9 mouse cellular contexts compared by ENCODE assay signal in the genomic region with DNA sequence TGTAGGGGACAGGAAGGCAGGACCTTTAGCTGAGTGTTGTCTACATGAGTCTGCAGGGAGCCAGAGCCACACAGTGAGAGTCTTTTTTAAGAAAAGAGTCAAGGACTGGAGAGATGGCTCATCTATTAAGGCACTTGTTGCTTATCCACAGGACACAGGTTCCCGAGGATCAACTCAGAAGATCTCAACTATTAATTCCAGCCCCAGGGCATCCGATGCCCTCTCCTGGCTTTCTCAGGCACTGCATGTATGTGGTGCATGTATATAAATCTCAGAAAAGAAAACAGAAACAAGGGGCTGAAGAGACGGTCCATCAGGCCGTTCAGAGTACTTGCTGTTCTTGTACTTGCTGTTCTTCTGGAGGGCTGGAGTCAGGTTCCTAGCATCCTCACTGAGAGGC. TPM values are rescaled to one million over a fixed set of nuclear protein-coding genes. Genes with fewer than 3 reads are reported as not detected.
DNase-seq lines count a peak whose midpoint lies in the region; ATAC-seq and TF ChIP-seq lines count a peak whose summit lies in the region.
"Had no signal": no experiment of that assay in that cellular context is flagged by ENCODE, and none has a peak within 500 bp of the region (broad histone marks: within the 10 kb centered on the region; RNA-seq: fewer than 3 reads in every experiment).

No protein-coding gene starts in this region.

- DNase-seq in adrenal gland, postnatal 36 days = peak; percentile 48 to 56
- DNase-seq in adrenal gland, adult 8-10 months = no peak
- DNase-seq in layer of hippocampus, adult 9-11 months = peak; percentile 30
- no peak for DNase-seq in layer of hippocampus, postnatal 36 days
- DNase-seq in lung, embryonic 14.5 days = peak; percentile 66
- DNase-seq in testis, postnatal 14 days (ENCODE audit: low spot score) = no peak
- DNase-seq in ovary, adult 18-20 months (ENCODE audit: low spot score) = no peak

- no peak overlapping the region for H3K9ac ChIP-seq in lung, embryonic 14.5 days

- H3K27me3 ChIP-seq in lung, embryonic 14.5 days (ENCODE audit: insufficient read depth, low read length) = no peaks in the 10 kb centered on the region

- ATAC-seq in lung, embryonic 14.5 days (ENCODE audit: insufficient read depth) = no peak

- H3K9me3 ChIP-seq in lung, embryonic 14.5 days (ENCODE audit: low read depth, low read length) = no peaks in the 10 kb centered on the region

- peak; percentile 58 for TF ChIP-seq CTCF in bone marrow macrophage, adult 2 months (IDR thresholded peaks at IDR 0.05; ENCODE audit: low read depth, low read length)
- peak; percentile 51 for TF ChIP-seq CTCF in lung, embryonic 14.5 days (IDR thresholded peaks at IDR 0.05; ENCODE audit: low read depth)

- 34% methylated on average over 4 of the region's 4 CpGs for WGBS in lung, embryonic 14.5 days

- H3K27ac ChIP-seq in bone marrow macrophage, adult 2 months (ENCODE audit: insufficient read depth, low read depth, low read length) = no peak overlapping the region
- H3K27ac ChIP-seq in lung, embryonic 14.5 days (ENCODE audit: low read depth) = no peak overlapping the region
- H3K27ac ChIP-seq: macrophage had no signal

- peaks cover 19% of the 10 kb centered on the region for H3K36me3 ChIP-seq in lung, embryonic 14.5 days (ENCODE audit: insufficient read depth)

- peaks cover 11% of the 10 kb centered on the region for H3K4me1 ChIP-seq in bone marrow macrophage, adult 2 months (ENCODE audit: control insufficient read depth, insufficient read depth, low read length)
- peaks cover 6% of the 10 kb centered on the region for H3K4me1 ChIP-seq in lung, embryonic 14.5 days (ENCODE audit: insufficient read depth)

- TF ChIP-seq POLR2A in bone marrow macrophage, adult 2 months (IDR thresholded peaks at IDR 0.05; ENCODE audit: borderline replicate concordance, low read depth, low read length) = no peak

- H3K4me3 ChIP-seq in bone marrow macrophage, adult 2 months (ENCODE audit: insufficient read depth, low read length) = no peak overlapping the region
- no peak overlapping the region for H3K4me3 ChIP-seq in lung, embryonic 14.5 days (ENCODE audit: low read depth, low read length)

- H3K4me2 ChIP-seq in lung, embryonic 14.5 days = no peak overlapping the region

RNA-seq across cellular contexts. Expression of a gene that starts 3.5 kb away (rescaled TPM):
- 100 to 1,000 TPM; 107 to 111 TPM for total RNA-seq in adrenal gland, postnatal 36 days (2021)
- total RNA-seq in adrenal gland, adult 8-10 months (2022) = 100 to 1,000 TPM; 103 to 132 (median 122) TPM
- total RNA-seq in layer of hippocampus, postnatal 36 days (2021) = 100 to 1,000 TPM; 180 to 188 TPM
- 79.0 and 92.5 TPM in 2 replicates for polyA plus RNA-seq in bone marrow macrophage, adult 2 months (2012; ENCODE audit: insufficient read depth, insufficient read length, missing spikeins)
- polyA plus RNA-seq in lung, embryonic 14.5 days (2014; fragmentation: Nextera tagmentation; extraction: Ambion mirVana) = 148 and 149 TPM in 2 replicates

RNA-seq across cellular contexts. Expression of a gene that starts 4.7 kb away (rescaled TPM):
- total RNA-seq in adrenal gland, postnatal 36 days (2021) = 10 to 100 TPM; 24.2 to 25.4 TPM
- total RNA-seq in adrenal gland, adult 8-10 months (2022) = 10 to 100 TPM; 21.6 to 37.0 (median 26.7) TPM
- 10 to 100 TPM; 18.3 to 22.6 TPM for total RNA-seq in layer of hippocampus, postnatal 36 days (2021)
- polyA plus RNA-seq in bone marrow macrophage, adult 2 months (2012; ENCODE audit: insufficient read depth, insufficient read length, missing spikeins) = 14.7 and 15.1 TPM in 2 replicates
- polyA plus RNA-seq in lung, embryonic 14.5 days (2014; fragmentation: Nextera tagmentation; extraction: Ambion mirVana) = 41.3 and 47.5 TPM in 2 replicates

RNA-seq across cellular contexts. Expression of a gene that starts 41.9 kb away (rescaled TPM):
- total RNA-seq in adrenal gland, postnatal 36 days (2021) = 1 to 10 TPM; 1.3 TPM
- 1 to 10 TPM; 1.1 to 2.4 (median 1.5) TPM for total RNA-seq in adrenal gland, adult 8-10 months (2022)
- total RNA-seq in layer of hippocampus, postnatal 36 days (2021) = 1 to 10 TPM; 1.1 to 1.2 TPM
- 0.67 TPM in 1 of 2 replicates, not detected in the other for polyA plus RNA-seq in bone marrow macrophage, adult 2 months (2012; ENCODE audit: insufficient read depth, insufficient read length, missing spikeins)
- 1.1 and 1.3 TPM in 2 replicates for polyA plus RNA-seq in lung, embryonic 14.5 days (2014; fragmentation: Nextera tagmentation; extraction: Ambion mirVana)

RNA-seq across cellular contexts. Expression of a gene that starts 51.1 kb away (rescaled TPM):
- 1 to 10 TPM; 5.2 to 7.5 TPM for total RNA-seq in adrenal gland, postnatal 36 days (2021)
- total RNA-seq in adrenal gland, adult 8-10 months (2022) = 10 to 100 TPM; 11.7 to 21.1 (median 16.6) TPM
- total RNA-seq in layer of hippocampus, postnatal 36 days (2021) = 10 to 100 TPM; 28.2 to 30.3 TPM
- 23.2 and 25.5 TPM in 2 replicates for polyA plus RNA-seq in bone marrow macrophage, adult 2 months (2012; ENCODE audit: insufficient read depth, insufficient read length, missing spikeins)
- 9.9 and 11.6 TPM in 2 replicates for polyA plus RNA-seq in lung, embryonic 14.5 days (2014; fragmentation: Nextera tagmentation; extraction: Ambion mirVana)

RNA-seq across cellular contexts. Expression of a gene that starts 53.5 kb away (rescaled TPM):
- total RNA-seq in adrenal gland, postnatal 36 days (2021) = 10 to 100 TPM; 74.7 to 77.8 TPM
- 100 to 1,000 TPM in 2 of 4 experiments, 10 to 100 TPM in 2; 77.2 to 109 (median 89.6) TPM for total RNA-seq in adrenal gland, adult 8-10 months (2022)
- 100 to 1,000 TPM; 164 to 167 TPM for total RNA-seq in layer of hippocampus, postnatal 36 days (2021)
- 136 and 163 TPM in 2 replicates for polyA plus RNA-seq in bone marrow macrophage, adult 2 months (2012; ENCODE audit: insufficient read depth, insufficient read length, missing spikeins)
- 132 and 145 TPM in 2 replicates for polyA plus RNA-seq in lung, embryonic 14.5 days (2014; fragmentation: Nextera tagmentation; extraction: Ambion mirVana)

Comparison
In these comparisons a context has a peak if more than half of its experiments do, and no peak if none do; other contexts are left out.
1. DNase-seq: peak in adrenal gland, postnatal 36 days (2 of 2), layer of hippocampus, adult 9-11 months (single experiment) and lung, embryonic 14.5 days (single experiment); none in adrenal gland, adult 8-10 months (single experiment), layer of hippocampus, postnatal 36 days (0 of 2), testis, postnatal 14 days (single experiment) and ovary, adult 18-20 months (single experiment).